Mouse (Mus musculus) splenic B cell, adult 2 months (primary cell): ENCODE measurements around the gene Chrna10.

Source experiments
- DNase-seq: peaks from one replicate; pipeline ENCODE4 v3.0.0-alpha.2; 2011; ENCODE audit warnings: low read depth, low spot score
- H3K27me3 ChIP-seq: 2 replicates; pipeline ENCODE4 v1.6.1; 2012; ENCODE audit warnings: mild to moderate bottlenecking, low read length, moderate library complexity, mixed read lengths; ENCODE audit not compliant: control insufficient read depth, poor library complexity, insufficient read depth, severe bottlenecking
- H3K36me3 ChIP-seq: 2 replicates; pipeline ENCODE4 v1.6.1; 2012; ENCODE audit warnings: mild to moderate bottlenecking, low read length, moderate library complexity, mixed read lengths; ENCODE audit not compliant: control insufficient read depth, poor library complexity, insufficient read depth, severe bottlenecking

The Chrna10 gene

DNA sequence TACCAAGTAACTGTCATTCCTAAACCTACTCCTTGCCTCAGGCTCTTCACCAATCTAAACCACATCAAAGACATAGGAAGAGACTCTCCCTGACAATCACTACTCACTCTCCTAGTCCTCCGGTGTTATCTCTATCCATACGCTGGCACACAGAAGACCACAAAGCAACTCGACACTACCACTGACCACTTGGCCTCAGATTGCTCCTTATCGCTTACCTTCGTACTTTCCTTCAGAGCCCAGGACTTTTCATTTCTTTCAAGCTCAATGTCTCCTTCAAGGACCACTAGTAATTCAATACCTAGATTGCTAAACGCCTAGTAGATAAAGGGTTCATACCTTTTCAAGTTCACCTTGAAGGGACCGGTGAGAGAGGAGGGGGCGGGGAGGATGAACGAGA is 52.7 kb downstream of the Chrna10 start:
- Histone ChIP-seq H3K27me3 (no peaks in the 10 kb centered on the region), H3K36me3 (no peaks in the 10 kb centered on the region)
- no peak for DNase-seq

DNA sequence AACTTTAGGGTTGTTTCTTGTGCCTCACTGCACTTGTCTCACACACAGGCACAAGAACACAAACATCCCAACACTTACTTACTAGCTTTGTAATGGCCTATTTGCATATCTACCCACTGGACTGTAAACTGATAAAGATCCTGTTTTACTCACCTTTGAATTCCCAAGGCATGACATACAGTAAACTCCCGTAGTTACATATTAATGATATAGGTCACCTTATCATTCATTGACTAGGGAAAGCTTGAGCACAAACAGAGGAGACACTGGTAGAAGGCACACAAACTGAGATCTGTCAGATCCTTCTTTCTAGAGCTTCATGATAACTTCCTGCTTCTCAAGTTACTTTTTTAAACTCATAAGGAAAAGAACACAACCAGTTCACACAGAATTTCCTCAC is 54.4 kb downstream of the Chrna10 start:
- no peak for DNase-seq
- no peaks in the 10 kb centered on the region for H3K36me3 ChIP-seq
- H3K27me3 ChIP-seq: no peaks in the 10 kb centered on the region

GRCm38 (mm10) chr7:102061353-102061752 is 55.3 kb downstream of the Chrna10 start:
- DNase-seq: no peak
- no peaks in the 10 kb centered on the region for H3K27me3 ChIP-seq
- H3K36me3 ChIP-seq: no peaks in the 10 kb centered on the region
